Mouse (Mus musculus) left cerebral cortex, adult 9 months (tissue): ENCODE measurements around the gene Ndufa11.

ENCODE experiments used
- DNase-seq, 2 experiments: peaks; one replicate each; pipeline ENCODE4 v3.0.0; 2022; ENCODE audit warnings: low spot score in 2 of 2

The Ndufa11 gene

GRCm38 (mm10) chr17:56758132-56758531 is 40.6 kb downstream of the Ndufa11 start:
- DNase-seq = peak in 1 of 2 experiments; percentile 68

- no peak for DNase-seq
Measured at GRCm38 (mm10) chr17:56759261-56759660, 41.7 kb downstream of the Ndufa11 start.

DNA sequence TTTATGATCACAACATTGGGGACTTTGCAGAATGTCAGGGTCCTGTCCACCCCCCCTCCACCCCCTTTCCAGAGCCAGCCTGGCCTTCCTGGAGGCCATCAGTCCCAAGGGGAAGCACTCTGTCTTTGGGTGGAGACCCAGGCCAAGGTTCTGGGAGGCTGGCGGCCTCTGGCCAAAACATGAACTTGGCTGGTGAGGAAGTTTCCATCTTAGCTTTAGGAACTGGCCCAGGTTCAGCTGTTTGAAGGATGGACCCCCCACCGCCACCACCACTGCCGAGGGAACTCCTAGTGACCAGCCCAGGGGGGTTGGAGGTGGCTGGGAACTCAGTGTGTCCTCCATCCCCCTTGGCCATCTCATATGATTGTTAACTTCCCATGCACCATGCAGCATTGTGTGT is 43.5 kb downstream of the Ndufa11 start:
- DNase-seq = no peak

DNA sequence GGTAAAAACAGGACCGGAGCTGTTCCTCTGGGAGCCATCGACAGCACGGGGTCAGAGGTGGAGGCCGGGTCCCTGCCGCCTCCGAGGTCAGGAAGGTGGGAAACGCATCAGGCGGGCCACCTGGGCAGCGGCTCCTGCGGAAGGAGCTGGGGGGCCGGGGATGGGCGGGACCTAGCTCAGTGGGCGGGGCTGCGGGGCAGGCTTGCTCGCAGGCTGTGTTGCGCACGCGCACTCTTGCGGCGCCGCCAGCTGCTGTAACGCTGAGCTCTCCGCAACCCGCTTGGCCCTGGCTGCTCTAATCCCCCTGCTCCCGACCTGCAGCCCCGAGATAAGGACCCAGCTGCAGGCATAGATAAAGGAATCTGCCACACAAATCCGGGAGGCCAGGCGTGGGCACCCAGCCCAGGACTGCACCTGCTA is 44.4 kb downstream of the Ndufa11 start:
- peak; percentile 65 to 82 for DNase-seq

GRCm38 (mm10) chr17:56762769-56763731 is 45.5 kb downstream of the Ndufa11 start:
- peak in 1 of 2 experiments; percentile 81 for DNase-seq

DNA sequence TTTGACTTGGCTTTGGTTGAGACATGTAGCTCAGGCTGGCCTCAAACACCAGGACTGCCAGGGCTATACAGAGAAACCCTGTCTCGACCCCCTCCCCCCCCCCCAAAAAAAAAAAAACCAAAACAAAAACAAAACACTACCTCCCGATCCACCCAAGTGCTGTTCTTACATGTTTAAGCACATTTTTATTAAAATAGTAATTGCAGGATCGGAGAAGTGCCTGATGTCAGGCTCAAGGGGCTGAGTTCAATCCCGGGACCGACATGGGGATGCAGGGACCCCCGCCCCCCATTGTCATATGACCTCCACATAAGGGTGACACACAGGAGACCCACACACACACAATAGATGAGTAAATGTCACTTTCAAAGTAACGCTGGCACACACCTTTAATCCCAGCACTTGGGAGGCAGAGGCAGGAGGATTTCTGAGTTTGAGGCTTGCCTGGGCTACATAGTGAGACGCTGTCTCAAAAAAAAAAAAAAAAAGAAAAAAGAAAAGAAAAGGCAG is 46.2 kb downstream of the Ndufa11 start:
- no peak for DNase-seq

- peak; percentile 83 to 91 for DNase-seq
Measured at GRCm38 (mm10) chr17:56764474-56765354, 47.1 kb downstream of the Ndufa11 start, which contains the start of gene Dus3l. Dus3l (plus strand) TSS chr17:56764757.

GRCm38 (mm10) chr17:56765431-56765830 is 47.9 kb downstream of the Ndufa11 start:
- no peak for DNase-seq

GRCm38 (mm10) chr17:56766631-56767405 is 49.3 kb downstream of the Ndufa11 start:
- DNase-seq = no peak

- no peak for DNase-seq
Measured at GRCm38 (mm10) chr17:56767531-56768135, 50.1 kb downstream of the Ndufa11 start.

GRCm38 (mm10) chr17:56768941-56769340 is 51.4 kb downstream of the Ndufa11 start:
- DNase-seq = no peak

GRCm38 (mm10) chr17:56769950-56770349 is 52.4 kb downstream of the Ndufa11 start, which contains the start of gene Prr22:
Prr22 (plus strand) TSS chr17:56770250.
- DNase-seq = no peak
